Mouse (Mus musculus) layer of hippocampus, adult 8-10 months (tissue): Measurements from ENCODE around the gene Slc7a11. TPM values are rescaled to one million over a fixed set of nuclear protein-coding genes. Genes with fewer than 3 reads are reported as not detected.
A peak's percentile ranks its signal among the peaks of the same experiment; 100 is the strongest.

Source experiments
- DNase-seq, 2 experiments: peaks; one replicate each; pipeline ENCODE4 v3.0.0; 2022; ENCODE audit warnings: low spot score in 2 of 2
- total RNA-seq, 4 experiments: library from RNA; stranded (reverse); gene quantifications; 2 replicates each; pipeline ENCODE4 v1.2.4; 2022

Gene Slc7a11
- total RNA-seq, 4 experiments from 2014 or later, result 25.3 to 33.9 (median 32.0) TPM

GRCm38 (mm10) chr3:50307339-50308327 is 135.8 kb downstream of the Slc7a11 start:
- no peak for DNase-seq

- no peak for DNase-seq
Measured at GRCm38 (mm10) chr3:50306334-50306733, 137.1 kb downstream of the Slc7a11 start.

GRCm38 (mm10) chr3:50304137-50304536 is 139.3 kb downstream of the Slc7a11 start:
- no peak for DNase-seq

GRCm38 (mm10) chr3:50302648-50303047 is 140.8 kb downstream of the Slc7a11 start:
- DNase-seq, result no peak

- DNase-seq, result peak in 1 of 2 experiments; percentile 49
Measured at GRCm38 (mm10) chr3:50300952-50301303, 142.5 kb downstream of the Slc7a11 start.

- DNase-seq, result no peak
Measured at GRCm38 (mm10) chr3:50300002-50300951, 143.1 kb downstream of the Slc7a11 start.

- no peak for DNase-seq
Measured at GRCm38 (mm10) chr3:50298366-50298991, 144.9 kb downstream of the Slc7a11 start.

GRCm38 (mm10) chr3:50296956-50297355 is 146.5 kb downstream of the Slc7a11 start:
- DNase-seq, result no peak

GRCm38 (mm10) chr3:50275023-50275422 is 168.4 kb downstream of the Slc7a11 start:
- no peak for DNase-seq

- no peak for DNase-seq
Measured at GRCm38 (mm10) chr3:50272222-50272621, 171.2 kb downstream of the Slc7a11 start.

GRCm38 (mm10) chr3:50269680-50270079 is 173.7 kb downstream of the Slc7a11 start:
- peak; percentile 25 to 58 for DNase-seq

- no peak for DNase-seq
Measured at GRCm38 (mm10) chr3:50262547-50263087, 180.8 kb downstream of the Slc7a11 start.

GRCm38 (mm10) chr3:50262066-50262465 is 181.3 kb downstream of the Slc7a11 start:
- no peak for DNase-seq

- DNase-seq, result no peak
Measured at GRCm38 (mm10) chr3:50260667-50261066, 182.7 kb downstream of the Slc7a11 start.

- no peak for DNase-seq
Measured at GRCm38 (mm10) chr3:50258852-50259251, 184.6 kb downstream of the Slc7a11 start.

- no peak for DNase-seq
Measured at GRCm38 (mm10) chr3:50249598-50250300, 193.7 kb downstream of the Slc7a11 start.

GRCm38 (mm10) chr3:50235990-50236389 is 207.4 kb downstream of the Slc7a11 start:
- no peak for DNase-seq

GRCm38 (mm10) chr3:50233144-50233543 is 210.3 kb downstream of the Slc7a11 start:
- DNase-seq, result no peak

- no peak for DNase-seq
Measured at GRCm38 (mm10) chr3:50224390-50225114, 218.9 kb downstream of the Slc7a11 start.

- DNase-seq, result no peak
Measured at GRCm38 (mm10) chr3:50220454-50220853, 223.0 kb downstream of the Slc7a11 start.
